Mouse (Mus musculus): Measurements from ENCODE around the gene Prr27.

The Prr27 gene

DNA sequence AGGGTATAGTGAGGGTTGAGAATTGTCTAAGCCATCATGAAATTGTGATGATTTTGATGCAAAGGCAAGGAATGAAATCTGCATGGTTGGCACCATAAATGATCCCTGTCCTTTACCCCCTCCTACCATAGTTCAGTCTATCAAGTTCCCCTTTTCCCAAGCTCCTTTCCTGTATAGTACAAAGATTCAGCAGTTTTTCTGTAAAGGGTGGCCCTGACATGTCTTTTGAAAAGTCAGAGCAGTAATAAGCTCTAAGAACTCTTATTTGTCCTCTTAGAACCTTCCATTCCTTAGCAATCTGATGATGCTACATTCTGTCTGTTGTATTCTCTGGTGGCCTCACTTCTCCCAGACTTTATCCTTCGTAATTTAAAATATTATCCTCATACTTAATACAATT lies at the start of gene Prr27:
TSS of gene Prr27 (plus strand) at position 301 of the 400 bp plus-strand sequence.
- DNase-seq (ENCODE audit: extremely low read depth, low read depth), result no peak

GRCm38 (mm10) chr5:87782731-87783130 lies 42.8 kb upstream of the Prr27 start:
- DNase-seq (ENCODE audit: extremely low read depth, low read depth), result no peak

DNA sequence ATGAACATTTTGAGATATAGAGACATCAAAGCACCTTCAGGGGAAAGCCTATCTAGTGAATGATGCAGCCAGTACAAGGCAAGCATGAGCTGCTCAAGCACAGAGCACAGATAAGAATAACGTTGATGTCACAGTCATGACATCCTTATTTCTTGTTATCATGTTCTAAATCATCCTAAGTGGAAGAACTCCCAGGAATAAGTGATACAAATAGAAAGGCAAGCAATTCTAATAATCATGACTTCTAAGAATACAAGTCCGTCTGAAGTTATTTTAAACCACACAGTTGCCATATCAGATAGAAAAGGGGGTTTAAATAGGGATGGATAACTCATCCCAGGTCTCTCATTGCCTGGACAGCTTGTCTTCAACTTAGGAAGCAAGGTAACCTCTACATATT lies 17.7 kb upstream of the Prr27 start, which contains the start of gene Csn1s2b:
TSS of gene Csn1s2b (plus strand) at position 301 of the 400 bp plus-strand sequence.
- DNase-seq (ENCODE audit: extremely low read depth, low read depth), result no peak

DNA sequence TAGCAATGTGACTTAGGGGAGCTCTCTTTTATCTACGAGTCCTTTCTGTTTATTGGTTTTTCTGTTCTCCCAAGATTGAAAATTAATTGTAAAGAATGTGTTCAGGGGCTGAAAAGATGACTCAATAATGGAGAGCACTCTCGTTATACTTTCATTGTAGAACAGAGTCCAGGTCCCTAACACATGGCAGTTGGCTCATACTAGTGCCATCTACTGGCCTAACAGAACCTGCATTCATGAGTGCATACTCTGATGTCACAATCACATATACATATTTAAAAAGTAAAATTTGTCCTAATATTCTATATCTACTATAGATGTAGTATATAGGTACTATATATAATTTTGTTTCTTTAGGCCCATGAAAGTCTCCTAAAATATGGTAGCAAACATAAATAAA lies 16.2 kb upstream of the Prr27 start:
- no peak for DNase-seq (ENCODE audit: extremely low read depth, low read depth)

GRCm38 (mm10) chr5:87855136-87855716 lies 29.7 kb downstream of the Prr27 start:
- no peak for DNase-seq (ENCODE audit: extremely low read depth, low read depth)

DNA sequence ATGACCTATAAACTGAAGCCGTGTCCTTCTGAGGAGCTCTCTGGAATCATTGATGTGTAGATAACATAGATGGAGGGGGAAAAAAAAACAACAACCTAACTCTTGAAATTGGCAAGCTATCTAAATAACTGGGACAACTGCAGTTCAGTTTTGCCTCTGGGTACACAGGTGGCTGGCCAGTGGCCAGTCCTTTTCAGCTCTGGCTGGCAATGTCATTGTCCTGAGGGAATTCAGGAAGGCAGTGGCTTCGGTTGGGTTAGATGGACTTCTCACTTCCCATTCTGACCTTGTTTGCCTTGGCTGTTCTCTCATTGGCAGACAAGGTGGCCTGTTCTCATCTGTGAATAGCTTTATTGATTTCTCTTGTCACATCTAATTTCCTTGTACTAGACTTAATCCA lies 44.6 kb downstream of the Prr27 start:
- DNase-seq (ENCODE audit: extremely low read depth, low read depth), result no peak

DNA sequence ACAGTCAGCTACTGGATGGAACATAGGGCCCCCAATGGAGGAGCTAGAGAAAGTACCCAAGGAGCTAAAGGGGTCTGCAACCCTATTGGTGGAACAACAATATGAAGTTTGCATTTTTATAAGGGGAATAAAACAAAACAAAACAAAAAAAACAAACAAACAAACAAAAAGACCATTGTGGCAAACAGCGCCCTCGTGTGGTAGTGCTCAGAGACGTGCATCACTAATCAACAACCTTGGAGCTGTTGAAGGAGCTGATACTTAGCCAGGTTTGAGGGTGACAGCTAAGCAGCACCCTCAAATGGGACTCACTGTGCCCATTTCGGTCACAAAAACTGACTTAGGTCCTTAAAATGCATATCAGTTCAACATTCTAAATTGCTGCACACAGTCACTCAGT lies 45.9 kb downstream of the Prr27 start:
- DNase-seq (ENCODE audit: extremely low read depth, low read depth), result no peak

DNA sequence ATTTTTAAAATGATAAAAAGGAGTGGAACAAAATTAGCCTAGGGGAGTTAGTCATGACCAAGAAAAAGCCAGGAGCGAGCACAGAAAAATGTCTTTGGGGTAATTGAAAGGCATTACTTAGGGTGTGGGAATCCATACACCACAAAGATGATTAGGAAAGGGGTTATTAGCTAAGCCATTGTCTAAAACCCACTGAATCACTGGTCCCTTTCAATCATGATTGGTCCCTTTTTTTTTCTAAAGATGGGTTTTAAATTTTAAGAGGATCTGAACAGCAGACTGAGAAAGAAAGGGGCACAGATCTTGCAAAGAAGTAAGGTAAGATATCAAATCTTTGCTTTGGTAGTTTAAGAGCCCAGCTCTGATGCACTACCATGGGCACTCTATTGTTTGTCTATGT lies 59.2 kb downstream of the Prr27 start, which contains the start of gene Odam:
TSS of gene Odam (plus strand) at position 301 of the 400 bp plus-strand sequence.
- no peak for DNase-seq (ENCODE audit: extremely low read depth, low read depth)

All from MEL-GATA-1-ER (cell line).